Mouse (Mus musculus) lung, postnatal 36 days (tissue): Measurements from ENCODE around the gene Sart1.
"Not testable (repeated sequence)": the region's sequence is repeated elsewhere in the genome, so short reads cannot be mapped to it uniquely, and the experiment has no call there.

Experiments used
- DNase-seq: peaks from one replicate; pipeline ENCODE4 v3.0.0; 2022; ENCODE audit warnings: mixed read lengths

Sart1 gene

GRCm38 (mm10) chr19:5413840-5414239 is 25.3 kb upstream of the Sart1 start:
- no peak for DNase-seq

- no peak for DNase-seq
Observed at GRCm38 (mm10) chr19:5411961-5412360, 23.5 kb upstream of the Sart1 start.

GRCm38 (mm10) chr19:5410641-5411040 is 22.1 kb upstream of the Sart1 start:
- DNase-seq, result no peak

GRCm38 (mm10) chr19:5409068-5409467 is 20.6 kb upstream of the Sart1 start:
- peak; percentile 59 for DNase-seq

GRCm38 (mm10) chr19:5408057-5409001 is 19.8 kb upstream of the Sart1 start:
- peak; percentile 64 for DNase-seq

GRCm38 (mm10) chr19:5407133-5407532 is 18.6 kb upstream of the Sart1 start:
- peak; percentile 82 for DNase-seq

- peak; percentile 71 for DNase-seq
Observed at GRCm38 (mm10) chr19:5406531-5407126, 18.1 kb upstream of the Sart1 start.

GRCm38 (mm10) chr19:5405924-5406323 is 17.4 kb upstream of the Sart1 start:
- DNase-seq, result no peak

GRCm38 (mm10) chr19:5402293-5402692 is 13.8 kb upstream of the Sart1 start, which contains the start of gene Tsga10ip:
Gene Tsga10ip (minus strand): TSS chr19:5402526.
- DNase-seq, result no peak

GRCm38 (mm10) chr19:5401073-5401472 is 12.6 kb upstream of the Sart1 start:
- not testable (repeated sequence) for DNase-seq

GRCm38 (mm10) chr19:5395371-5395770 is 6.9 kb upstream of the Sart1 start:
- no peak for DNase-seq

GRCm38 (mm10) chr19:5394168-5394567 is 5.7 kb upstream of the Sart1 start:
- no peak for DNase-seq

GRCm38 (mm10) chr19:5392892-5393291 is 4.4 kb upstream of the Sart1 start:
- peak; percentile 68 for DNase-seq

GRCm38 (mm10) chr19:5390416-5390815 is 1.9 kb upstream of the Sart1 start:
- DNase-seq, result no peak

- peak; percentile 60 for DNase-seq
Observed at GRCm38 (mm10) chr19:5389647-5390046, 1.1 kb upstream of the Sart1 start.

GRCm38 (mm10) chr19:5388011-5388441 is 477 bp downstream of the Sart1 start:
- no peak for DNase-seq

GRCm38 (mm10) chr19:5384715-5385114 is 3.8 kb downstream of the Sart1 start:
- no peak for DNase-seq

GRCm38 (mm10) chr19:5383326-5383725 is 5.2 kb downstream of the Sart1 start:
- DNase-seq, result no peak

GRCm38 (mm10) chr19:5377446-5377845 is 11.1 kb downstream of the Sart1 start:
- no peak for DNase-seq

- DNase-seq, result no peak
Observed at GRCm38 (mm10) chr19:5374748-5375147, 13.8 kb downstream of the Sart1 start.

- DNase-seq, result no peak
Observed at GRCm38 (mm10) chr19:5374177-5374576, 14.3 kb downstream of the Sart1 start.

GRCm38 (mm10) chr19:5372724-5373123 is 15.8 kb downstream of the Sart1 start:
- DNase-seq, result no peak

GRCm38 (mm10) chr19:5370932-5371331 is 17.6 kb downstream of the Sart1 start:
- no peak for DNase-seq

- no peak for DNase-seq
Observed at GRCm38 (mm10) chr19:5367455-5367854, 21.0 kb downstream of the Sart1 start.
